Mouse (Mus musculus) neutrophil, adult 5-6 weeks (primary cell): Measurements from ENCODE around the gene Nap1l1. TPM values are rescaled to one million over a fixed set of nuclear protein-coding genes. Genes with fewer than 3 reads are reported as not detected.
A peak's percentile ranks its signal among the peaks of the same experiment; 100 is the strongest.

ENCODE experiments used
- ATAC-seq: fragments of 151-379, 151-347 bp; 2 replicates; pipeline ENCODE4 v1.8.0; 2017; ENCODE audit warnings: mild to moderate bottlenecking, moderate TSS enrichment; ENCODE audit not compliant: insufficient number of reproducible peaks, poor library complexity, low FRiP score, severe bottlenecking; ENCODE audit errors: extremely low read depth
- total RNA-seq: library from RNA; stranded (forward); fragments of 200-1000 nt; gene quantifications from 2 replicates; pipeline ENCODE4 v1.2.3, GENCODE M21; 2017

The Nap1l1 gene
- total RNA-seq, 1 experiment from 2014 or later: 391 TPM

GRCm38 (mm10) chr10:111540678-111541077 lies 67.7 kb downstream of the Nap1l1 start:
- ATAC-seq: no peak

- ATAC-seq: no peak
Observed at GRCm38 (mm10) chr10:111543106-111543505, 70.1 kb downstream of the Nap1l1 start.

DNA sequence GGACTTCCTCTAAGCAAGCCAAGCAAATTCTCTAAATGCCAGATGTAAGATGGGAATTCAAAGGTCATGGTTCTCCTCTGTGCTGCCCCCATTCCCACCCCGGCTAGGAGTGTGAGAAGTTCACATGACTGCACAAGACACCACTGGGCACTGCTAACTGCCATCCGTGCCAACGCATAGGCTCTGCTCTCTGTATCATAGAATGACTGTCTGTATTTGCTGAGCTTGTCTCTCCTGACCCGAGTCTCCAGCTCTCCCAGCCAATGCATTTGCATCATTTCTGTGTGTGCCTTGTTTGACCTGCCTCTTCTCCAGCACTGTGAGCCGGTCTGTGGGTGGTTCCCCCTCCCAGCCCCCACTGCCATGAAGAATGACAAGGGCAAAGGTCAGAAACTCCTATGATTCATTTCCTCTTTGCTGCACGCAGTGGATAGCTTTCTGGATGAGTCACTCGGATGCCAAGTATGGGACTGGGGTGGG lies 70.8 kb downstream of the Nap1l1 start:
- ATAC-seq: 0 out of 2 replicates have a peak, but pooled peaks have one; percentile 7

DNA sequence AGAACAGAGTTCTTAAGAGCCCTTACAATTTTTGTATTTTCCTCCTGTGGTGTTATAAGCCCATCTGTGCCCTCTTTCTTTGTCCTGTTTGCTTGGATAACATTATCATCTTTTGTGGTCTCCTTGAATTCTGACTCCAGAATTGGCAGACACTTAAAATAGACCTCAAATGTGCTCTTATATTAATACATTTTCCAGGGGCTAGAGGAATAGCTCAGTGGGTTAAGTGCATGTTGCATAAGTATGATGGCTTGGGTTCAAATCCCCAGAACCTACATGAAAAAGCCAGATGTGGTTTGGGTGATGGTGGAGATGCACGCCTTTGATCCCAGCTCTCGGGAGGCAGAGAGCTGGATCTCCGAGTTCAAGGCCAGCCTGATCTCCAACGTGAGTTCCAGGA lies 71.3 kb downstream of the Nap1l1 start:
- ATAC-seq: no peak

DNA sequence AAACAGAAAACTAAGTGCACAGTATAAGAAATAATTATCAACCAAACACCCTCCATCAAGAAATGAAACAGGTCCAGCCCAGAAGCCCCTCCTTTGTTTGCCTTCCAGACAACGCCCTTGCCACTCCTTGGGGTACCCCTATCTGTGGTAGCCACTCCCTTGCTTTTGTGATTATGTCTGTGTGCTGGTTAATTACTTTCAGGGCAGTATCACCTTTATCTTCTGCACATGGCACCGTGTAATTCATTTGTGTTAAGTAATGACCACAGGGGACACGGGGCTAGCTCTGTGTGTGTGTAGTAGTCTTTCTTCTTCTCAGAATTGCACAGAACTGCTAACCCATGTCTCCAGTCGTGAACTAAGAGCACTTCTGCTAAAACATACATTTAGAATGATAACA lies 72.6 kb downstream of the Nap1l1 start:
- ATAC-seq: no peak

Other genes with a start within 250 kb of the Nap1l1 start
- gene Bbs10, start 174.5 kb upstream of the Nap1l1 start, total RNA-seq: 4.1 and 4.7 TPM in 2 replicates
- gene Phlda1, start 33.1 kb downstream of the Nap1l1 start, total RNA-seq: 2.0 and 4.5 TPM in 2 replicates